Mouse (Mus musculus): ENCODE data around the gene Zyg11b. TPM values are rescaled to one million over a fixed set of nuclear protein-coding genes. Genes with fewer than 3 reads are reported as not detected.

Gene Zyg11b
- total and polyA plus RNA-seq, 3 experiments = 1.9 to 20.6 (median 20.5) TPM

- Histone ChIP-seq H3K36me3 (replicated peaks) (no peaks in the 10 kb centered on the region), H3K4me1 (ENCODE audit: insufficient read depth, low read depth, low read length) (peaks cover 23% of the 10 kb centered on the region), H3K9me3 (replicated peaks) (peaks cover 4% of the 10 kb centered on the region), H3K4me3 (ENCODE audit: low read depth, low read length) (no peak overlapping the region), H3K27me3 (ENCODE audit: insufficient read depth, low read length) (peaks cover 10% of the 10 kb centered on the region)
- DNase-seq (ENCODE audit: low spot score) (no peak), ATAC-seq (ENCODE audit: extremely low read depth, insufficient number of reproducible peaks, low FRiP score, poor library complexity, severe bottlenecking) (no peak)
- TF ChIP-seq TAL1 (conservative IDR thresholded peaks at IDR 0.05; ENCODE audit: low read depth, low read length) = no peak
- no peak for TF ChIP-seq CTCF (IDR thresholded peaks at IDR 0.05; ENCODE audit: low read depth, low read length)
- TF ChIP-seq GATA1 (IDR thresholded peaks at IDR 0.05; ENCODE audit: borderline replicate concordance, low read length) = no peak
- TF ChIP-seq GATA2 (IDR thresholded peaks at IDR 0.05; ENCODE audit: borderline replicate concordance, low read depth, low read length) = no peak
- TF ChIP-seq POLR2AphosphoS5 (IDR thresholded peaks at IDR 0.05; ENCODE audit: insufficient replicate concordance, low read depth, low read length) = no peak
Measured at GRCm38 (mm10) chr4:108319747-108320146, 18.9 kb upstream of the Zyg11b start.

- Histone ChIP-seq H3K9me3 (replicated peaks) (peaks cover 4% of the 10 kb centered on the region), H3K4me1 (ENCODE audit: insufficient read depth, low read depth, low read length) (peaks cover 23% of the 10 kb centered on the region), H3K36me3 (replicated peaks) (no peaks in the 10 kb centered on the region), H3K27me3 (ENCODE audit: insufficient read depth, low read length) (peaks cover 10% of the 10 kb centered on the region), H3K4me3 (ENCODE audit: low read depth, low read length) (no peak overlapping the region)
- ATAC-seq (ENCODE audit: extremely low read depth, insufficient number of reproducible peaks, low FRiP score, poor library complexity, severe bottlenecking) = no peak
- no peak for DNase-seq (ENCODE audit: low spot score)
- no peak for TF ChIP-seq GATA1 (IDR thresholded peaks at IDR 0.05; ENCODE audit: borderline replicate concordance, low read length)
- TF ChIP-seq CTCF (IDR thresholded peaks at IDR 0.05; ENCODE audit: low read depth, low read length) = no peak
- TF ChIP-seq GATA2 (IDR thresholded peaks at IDR 0.05; ENCODE audit: borderline replicate concordance, low read depth, low read length) = no peak
- no peak for TF ChIP-seq TAL1 (conservative IDR thresholded peaks at IDR 0.05; ENCODE audit: low read depth, low read length)
- no peak for TF ChIP-seq POLR2AphosphoS5 (IDR thresholded peaks at IDR 0.05; ENCODE audit: insufficient replicate concordance, low read depth, low read length)
Measured at GRCm38 (mm10) chr4:108318649-108319615, 18.0 kb upstream of the Zyg11b start.

DNA sequence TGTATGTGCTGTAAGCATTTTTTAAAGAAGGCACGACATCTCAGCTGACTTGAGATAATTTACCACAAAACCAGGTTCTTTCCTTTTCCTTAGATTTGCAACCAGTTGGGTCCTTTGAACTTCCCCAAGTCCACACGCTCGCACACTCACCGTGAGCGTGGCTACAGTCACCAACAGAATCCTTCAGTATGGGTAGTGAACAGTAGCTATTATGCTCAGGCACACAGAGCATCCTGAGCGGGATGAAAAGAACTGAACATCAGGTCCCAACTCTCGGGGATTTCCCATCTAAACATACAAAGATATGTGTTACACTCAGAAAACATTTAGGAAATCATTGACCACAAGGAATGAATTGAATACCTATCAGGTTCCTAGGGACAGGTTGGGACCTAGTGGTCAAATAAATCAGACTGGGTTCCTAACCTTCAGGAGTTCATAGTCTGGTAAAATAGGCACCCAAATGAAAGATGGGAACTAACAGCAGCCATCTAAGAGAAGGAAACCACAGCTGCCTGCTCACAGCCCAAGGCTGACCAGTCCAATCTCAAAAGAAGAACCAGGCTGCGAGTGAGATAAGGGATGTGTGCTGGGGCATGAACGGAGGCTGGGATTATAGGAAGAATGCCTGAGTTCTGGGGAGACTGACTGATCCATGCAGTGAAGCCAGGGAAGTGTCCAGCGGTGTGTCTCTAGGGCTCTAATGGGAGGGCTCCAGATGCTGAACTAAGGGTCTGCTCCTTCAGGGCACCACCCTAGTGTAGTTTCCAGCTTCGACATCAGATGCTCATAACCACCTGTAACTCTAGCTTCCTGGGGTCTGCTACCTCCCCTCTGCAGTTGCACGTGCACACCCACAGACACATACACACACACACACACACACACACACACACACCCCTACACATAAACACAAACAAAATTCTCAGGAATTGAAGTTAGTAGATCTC, 17.0 kb upstream of the Zyg11b start:
- no peaks in the 10 kb centered on the region for H3K36me3 ChIP-seq (replicated peaks)
- H3K9me3 ChIP-seq (replicated peaks) = peaks cover 4% of the 10 kb centered on the region
- H3K4me1 ChIP-seq (ENCODE audit: insufficient read depth, low read depth, low read length) = peaks cover 20% of the 10 kb centered on the region
- peaks cover 10% of the 10 kb centered on the region for H3K27me3 ChIP-seq (ENCODE audit: insufficient read depth, low read length)
- ATAC-seq (ENCODE audit: extremely low read depth, insufficient number of reproducible peaks, low FRiP score, poor library complexity, severe bottlenecking) = no peak
- no peak for TF ChIP-seq GATA1 (IDR thresholded peaks at IDR 0.05; ENCODE audit: borderline replicate concordance, low read length)
- TF ChIP-seq GATA2 (IDR thresholded peaks at IDR 0.05; ENCODE audit: borderline replicate concordance, low read depth, low read length) = no peak
- TF ChIP-seq TAL1 (conservative IDR thresholded peaks at IDR 0.05; ENCODE audit: low read depth, low read length) = no peak
- TF ChIP-seq POLR2AphosphoS5 (IDR thresholded peaks at IDR 0.05; ENCODE audit: insufficient replicate concordance, low read depth, low read length) = no peak
- TF ChIP-seq CTCF (IDR thresholded peaks at IDR 0.05; ENCODE audit: low read depth, low read length) = no peak
- DNase-seq (ENCODE audit: low spot score) = no peak
- no peak overlapping the region for H3K4me3 ChIP-seq (ENCODE audit: low read depth, low read length)

- Histone ChIP-seq H3K36me3 (replicated peaks) (no peaks in the 10 kb centered on the region), H3K9me3 (replicated peaks) (no peaks in the 10 kb centered on the region), H3K27me3 (ENCODE audit: insufficient read depth, low read length) (peaks cover 6% of the 10 kb centered on the region), H3K4me3 (ENCODE audit: low read depth, low read length) (no peak overlapping the region), H3K4me1 (ENCODE audit: insufficient read depth, low read depth, low read length) (peaks cover 14% of the 10 kb centered on the region)
- ATAC-seq (ENCODE audit: extremely low read depth, insufficient number of reproducible peaks, low FRiP score, poor library complexity, severe bottlenecking) = no peak
- no peak for TF ChIP-seq GATA1 (IDR thresholded peaks at IDR 0.05; ENCODE audit: borderline replicate concordance, low read length)
- TF ChIP-seq CTCF (IDR thresholded peaks at IDR 0.05; ENCODE audit: low read depth, low read length) = no peak
- no peak for TF ChIP-seq POLR2AphosphoS5 (IDR thresholded peaks at IDR 0.05; ENCODE audit: insufficient replicate concordance, low read depth, low read length)
- no peak for TF ChIP-seq GATA2 (IDR thresholded peaks at IDR 0.05; ENCODE audit: borderline replicate concordance, low read depth, low read length)
- TF ChIP-seq TAL1 (conservative IDR thresholded peaks at IDR 0.05; ENCODE audit: low read depth, low read length) = no peak
- DNase-seq (ENCODE audit: low spot score) = no peak
Measured at GRCm38 (mm10) chr4:108314041-108314440, 13.1 kb upstream of the Zyg11b start.

DNA sequence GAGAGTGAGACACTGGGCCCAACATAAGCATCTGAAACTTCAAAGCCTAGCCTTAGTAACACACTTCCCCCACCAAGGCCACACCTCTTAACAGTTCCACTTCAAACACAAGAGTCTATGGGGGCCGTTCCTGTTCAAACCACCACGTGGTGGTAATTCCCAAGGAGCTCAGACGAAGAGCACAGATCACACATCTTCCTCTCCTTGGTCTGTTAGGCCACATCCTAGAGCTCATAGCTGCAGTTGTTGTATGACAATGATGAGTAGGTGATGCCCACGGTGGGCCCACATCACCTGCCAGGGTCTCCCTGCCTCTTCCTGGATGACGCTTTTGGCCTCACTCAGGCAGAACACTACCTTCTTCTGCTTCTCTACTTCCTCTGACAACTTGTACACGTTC, 9.8 kb upstream of the Zyg11b start:
- DNase-seq (ENCODE audit: low spot score) = no peak
- no peaks in the 10 kb centered on the region for H3K36me3 ChIP-seq (replicated peaks)
- no peaks in the 10 kb centered on the region for H3K27me3 ChIP-seq (ENCODE audit: insufficient read depth, low read length)
- ATAC-seq (ENCODE audit: extremely low read depth, insufficient number of reproducible peaks, low FRiP score, poor library complexity, severe bottlenecking) = no peak
- TF ChIP-seq TAL1 (conservative IDR thresholded peaks at IDR 0.05; ENCODE audit: low read depth, low read length) = no peak
- TF ChIP-seq GATA1 (IDR thresholded peaks at IDR 0.05; ENCODE audit: borderline replicate concordance, low read length) = no peak
- TF ChIP-seq POLR2AphosphoS5 (IDR thresholded peaks at IDR 0.05; ENCODE audit: insufficient replicate concordance, low read depth, low read length) = no peak
- TF ChIP-seq GATA2 (IDR thresholded peaks at IDR 0.05; ENCODE audit: borderline replicate concordance, low read depth, low read length) = no peak
- no peak for TF ChIP-seq CTCF (IDR thresholded peaks at IDR 0.05; ENCODE audit: low read depth, low read length)
- H3K9me3 ChIP-seq (replicated peaks) = peaks cover 5% of the 10 kb centered on the region; the same call in 1 of the 2 replicates
- no peak overlapping the region for H3K4me3 ChIP-seq (ENCODE audit: low read depth, low read length)
- no peaks in the 10 kb centered on the region for H3K4me1 ChIP-seq (ENCODE audit: insufficient read depth, low read depth, low read length)

Measured in G1E (cell line).